Mouse (Mus musculus): Measurements from ENCODE around the gene Slc8a3.
"Not testable (repeated sequence)": the region's sequence is repeated elsewhere in the genome, so short reads cannot be mapped to it uniquely, and the experiment has no call there.

Slc8a3 gene

GRCm38 (mm10) chr12:81332875-81333421 is at the start of gene Slc8a3:
Slc8a3 (minus strand) TSS chr12:81333180.
- DNase-seq (ENCODE audit: low read depth, low spot score): peak; percentile 81

DNA sequence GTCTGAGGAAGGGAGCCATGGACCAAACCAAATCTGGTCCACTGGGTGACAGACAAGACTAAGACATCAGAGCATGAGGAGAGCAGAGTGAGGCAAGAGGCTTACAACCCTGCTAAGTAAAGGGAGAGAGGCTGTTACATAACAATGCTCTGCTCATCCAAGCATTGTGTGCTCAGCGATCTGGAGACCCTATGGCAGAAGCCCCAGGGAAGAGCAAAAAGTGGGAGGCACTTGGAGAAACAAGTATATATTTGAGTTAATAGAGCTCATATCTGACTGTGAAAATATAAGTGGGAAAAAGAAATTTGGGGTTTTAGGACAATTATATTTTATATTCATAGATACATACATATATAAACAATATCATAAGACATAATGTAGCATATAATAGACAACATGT is 46.4 kb upstream of the Slc8a3 start, which contains the start of gene Gm4787:
Gene Gm4787, minus strand, starts transcription at position 101 of the 400 bp plus-strand sequence.
- DNase-seq (ENCODE audit: low read depth, low spot score): not testable (repeated sequence)

DNA sequence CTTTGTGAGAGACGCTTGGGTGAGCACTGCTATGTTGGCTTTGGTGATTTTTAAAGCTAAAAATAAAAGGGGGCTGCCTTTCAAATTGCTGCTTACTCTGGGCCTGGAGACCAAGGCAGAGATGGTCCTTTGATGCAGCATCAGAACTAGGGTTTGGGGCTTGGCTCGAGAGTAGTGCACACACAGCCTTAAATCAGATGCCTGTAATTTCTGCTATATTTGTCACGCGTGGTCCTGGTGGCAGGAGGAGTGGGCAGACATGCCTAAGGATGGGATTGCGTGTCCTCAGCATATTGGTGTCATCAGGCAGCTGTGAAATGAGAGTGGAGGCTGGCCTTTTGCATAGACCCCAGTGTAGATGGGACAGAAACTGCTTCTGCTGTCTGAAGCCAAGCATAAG is 861 bp upstream of the Slc8a3 start:
- no peak for DNase-seq (ENCODE audit: low read depth, low spot score)

- peak; percentile 85 for DNase-seq (ENCODE audit: low read depth, low spot score)
These were observed 774 bp downstream of the Slc8a3 start for GRCm38 (mm10) chr12:81331937-81332874.

DNA sequence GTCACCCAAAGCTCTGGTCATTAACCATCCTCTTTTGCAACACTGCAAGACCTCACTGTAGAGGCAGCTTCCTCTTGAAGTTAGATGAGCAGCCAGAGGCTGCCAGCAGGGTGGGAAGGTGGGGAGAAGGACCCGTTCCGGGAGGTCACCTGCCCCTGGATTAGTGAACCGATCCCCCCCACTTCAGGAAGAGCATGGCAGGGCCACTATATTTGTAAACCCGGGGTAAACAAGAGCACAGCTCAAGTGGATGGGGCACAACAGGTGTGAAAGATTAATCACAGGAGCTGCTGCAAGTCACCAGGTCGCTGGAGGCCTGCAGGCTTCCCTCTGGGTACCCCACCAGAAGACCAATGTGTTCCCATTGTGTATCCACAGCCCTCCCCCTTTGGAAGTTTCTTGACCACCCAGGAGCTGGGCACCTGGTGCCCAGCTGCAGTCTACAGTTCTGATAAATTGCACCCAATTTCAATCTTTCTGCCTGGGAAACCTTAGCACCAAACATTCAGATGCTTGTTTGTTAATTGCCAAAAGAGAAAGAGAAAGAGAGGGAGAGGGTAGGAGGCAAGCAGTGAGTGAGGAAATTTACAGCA is 1.8 kb downstream of the Slc8a3 start:
- DNase-seq (ENCODE audit: low read depth, low spot score): peak; percentile 59

- no peak for DNase-seq (ENCODE audit: low read depth, low spot score)
These were observed 8.0 kb downstream of the Slc8a3 start for GRCm38 (mm10) chr12:81324991-81325390.

DNA sequence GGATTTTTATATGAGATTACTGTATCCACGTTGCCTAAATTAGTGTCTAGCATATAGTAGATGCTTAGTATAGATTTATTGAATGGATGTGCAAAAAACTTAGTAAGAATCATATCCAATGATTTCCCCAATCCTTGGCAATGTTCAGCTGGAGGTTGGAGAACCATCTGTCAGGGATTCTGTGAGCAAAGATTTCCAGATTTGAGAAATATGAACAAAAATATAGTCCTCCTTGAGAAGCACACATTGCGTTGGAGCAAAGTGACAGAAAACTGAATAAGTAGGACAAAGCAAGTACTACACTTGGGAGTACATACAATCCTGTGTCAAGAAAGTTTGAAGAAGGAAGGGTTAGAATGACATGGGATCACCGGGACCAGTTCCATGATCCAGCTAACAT is 8.9 kb downstream of the Slc8a3 start:
- DNase-seq (ENCODE audit: low read depth, low spot score): no peak

DNA sequence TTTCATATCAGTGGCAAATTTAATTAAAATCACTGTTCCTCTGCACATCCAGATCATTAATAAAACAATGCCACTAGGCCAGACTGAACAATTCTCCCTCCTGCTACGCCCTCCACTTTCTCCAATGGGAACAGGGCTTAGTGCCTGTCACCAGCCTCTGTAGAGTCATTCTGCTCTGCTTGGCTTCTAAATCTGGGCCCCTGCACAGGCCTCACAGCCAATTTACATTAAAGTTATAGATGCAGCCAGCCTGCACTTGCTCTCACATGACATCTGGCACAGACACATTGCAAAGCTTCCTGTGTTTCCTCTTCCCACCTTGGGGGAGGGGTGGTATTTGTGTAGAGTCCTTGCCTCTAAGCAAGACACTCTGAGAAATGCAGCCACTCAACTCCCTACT is 12.0 kb downstream of the Slc8a3 start:
- no peak for DNase-seq (ENCODE audit: low read depth, low spot score)

DNA sequence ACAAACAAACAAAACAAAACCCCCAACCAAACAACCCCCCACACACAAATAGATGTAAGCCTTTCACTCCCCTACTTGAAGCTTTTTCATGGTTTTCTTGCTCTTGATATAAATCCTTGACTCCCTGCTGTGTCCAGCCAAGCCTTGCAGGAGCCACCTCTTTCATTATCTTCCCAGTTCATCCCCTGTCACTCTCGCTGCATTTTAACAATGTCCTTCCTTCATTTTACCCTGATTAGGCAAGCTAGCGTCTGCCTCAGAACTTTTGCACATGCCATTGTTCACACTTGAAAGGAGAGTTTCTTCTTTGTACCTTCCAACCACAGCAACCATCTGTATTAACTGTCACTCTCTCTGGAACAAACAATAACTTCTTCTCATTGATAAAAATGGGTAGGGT is 15.2 kb downstream of the Slc8a3 start:
- DNase-seq (ENCODE audit: low read depth, low spot score): no peak

GRCm38 (mm10) chr12:81315953-81316352 is 17.0 kb downstream of the Slc8a3 start:
- no peak for DNase-seq (ENCODE audit: low read depth, low spot score)

DNA sequence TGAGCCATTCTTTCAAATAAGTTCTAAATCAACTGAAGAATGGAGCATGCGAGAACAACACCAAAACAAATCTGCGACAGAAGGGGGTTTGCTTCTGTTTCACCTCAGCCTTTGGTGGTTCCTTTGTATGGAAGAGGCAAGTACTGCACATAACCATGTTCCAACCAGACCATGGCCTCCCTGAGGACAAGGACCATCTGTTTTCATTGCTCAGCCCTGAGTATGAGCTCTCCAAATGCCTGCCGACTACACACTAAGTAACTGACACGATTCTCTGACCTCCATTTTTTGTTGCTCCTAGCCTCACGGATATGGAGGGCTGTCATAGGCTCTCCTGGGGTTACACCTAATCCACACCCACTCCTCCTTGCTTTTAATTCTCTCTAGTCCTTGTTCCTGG is 29.4 kb downstream of the Slc8a3 start:
- DNase-seq (ENCODE audit: low read depth, low spot score): no peak

- no peak for DNase-seq (ENCODE audit: low read depth, low spot score)
These were observed 38.4 kb downstream of the Slc8a3 start for GRCm38 (mm10) chr12:81294613-81295012.

DNA sequence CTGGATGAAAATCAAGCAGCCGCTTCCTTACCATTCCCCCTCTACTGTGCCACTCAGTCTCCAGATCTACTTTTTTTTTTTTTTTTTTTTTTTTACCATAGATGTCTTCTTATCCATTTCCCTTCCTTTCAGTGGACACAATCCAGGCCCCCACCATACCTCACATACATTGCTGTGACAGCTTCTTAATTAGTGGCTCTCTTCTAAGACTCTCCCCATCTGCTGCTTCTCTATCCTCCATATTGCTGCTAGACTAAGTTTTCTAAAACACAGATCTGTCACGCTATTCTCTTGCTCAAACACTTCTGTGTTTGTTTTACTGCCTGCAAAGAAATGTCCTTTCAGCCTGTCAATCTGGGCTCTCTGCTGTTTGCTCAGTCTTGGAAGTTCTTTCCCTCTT is 54.9 kb downstream of the Slc8a3 start:
- DNase-seq (ENCODE audit: low read depth, low spot score): no peak

DNA sequence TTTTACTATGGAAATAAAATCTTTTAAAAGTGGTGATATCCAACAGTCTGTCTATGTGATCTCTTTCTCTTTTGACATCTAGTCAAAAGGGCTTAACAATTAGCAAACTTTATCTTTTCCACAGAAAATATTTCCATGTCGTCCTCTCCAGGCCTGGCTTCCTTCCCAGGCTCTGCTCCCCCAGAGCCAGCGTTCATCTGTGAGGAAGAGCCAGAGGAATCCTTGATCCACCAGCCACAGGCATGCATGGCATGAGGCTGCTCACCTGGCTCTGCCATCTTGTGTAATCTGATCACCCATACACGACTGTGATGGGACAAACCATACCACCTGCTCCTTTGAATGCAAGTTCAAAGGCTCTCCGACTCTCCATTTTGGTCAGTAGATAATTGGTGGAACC is 58.4 kb downstream of the Slc8a3 start:
- DNase-seq (ENCODE audit: low read depth, low spot score): no peak

DNA sequence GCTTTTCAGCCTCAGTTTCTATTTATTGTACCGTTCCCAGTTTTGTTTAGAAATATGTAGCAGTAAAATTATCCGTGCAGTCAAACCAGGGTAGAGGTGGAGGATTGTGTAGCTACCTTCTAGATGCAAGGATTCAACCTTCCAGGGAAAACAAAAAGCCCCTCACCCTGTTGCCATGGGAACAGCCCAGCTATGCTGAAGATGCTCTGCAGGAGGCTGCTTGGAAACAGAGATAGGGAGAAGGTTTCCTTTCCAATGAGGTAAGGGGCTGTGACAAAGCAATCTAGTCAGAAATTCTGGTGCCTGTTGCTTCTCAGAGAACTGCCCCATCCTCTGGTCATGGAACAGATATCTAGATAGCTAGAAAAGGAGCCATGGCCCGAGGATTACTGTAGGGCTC is 59.6 kb downstream of the Slc8a3 start:
- no peak for DNase-seq (ENCODE audit: low read depth, low spot score)

DNA sequence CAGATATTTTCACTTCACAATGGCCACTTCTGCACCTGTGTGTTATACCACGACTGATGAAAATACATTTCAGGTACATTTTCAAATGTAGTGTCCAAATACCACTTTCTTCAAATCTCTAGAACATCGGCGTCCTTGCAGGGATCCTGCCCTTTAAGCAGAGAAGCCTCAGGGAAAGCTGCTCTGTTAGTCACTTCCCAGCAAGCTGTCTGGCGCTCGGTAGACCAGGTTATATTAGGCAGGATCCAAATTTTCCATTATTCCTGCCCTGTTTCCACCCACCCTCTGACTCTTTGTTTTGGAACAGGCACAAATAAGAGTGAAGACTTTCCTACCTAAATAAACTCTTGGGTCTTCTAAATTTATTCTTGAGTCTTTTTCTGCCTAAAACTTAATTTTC is 63.7 kb downstream of the Slc8a3 start:
- DNase-seq (ENCODE audit: low read depth, low spot score): no peak

GRCm38 (mm10) chr12:81262821-81263220 is 70.2 kb downstream of the Slc8a3 start:
- no peak for DNase-seq (ENCODE audit: low read depth, low spot score)

DNA sequence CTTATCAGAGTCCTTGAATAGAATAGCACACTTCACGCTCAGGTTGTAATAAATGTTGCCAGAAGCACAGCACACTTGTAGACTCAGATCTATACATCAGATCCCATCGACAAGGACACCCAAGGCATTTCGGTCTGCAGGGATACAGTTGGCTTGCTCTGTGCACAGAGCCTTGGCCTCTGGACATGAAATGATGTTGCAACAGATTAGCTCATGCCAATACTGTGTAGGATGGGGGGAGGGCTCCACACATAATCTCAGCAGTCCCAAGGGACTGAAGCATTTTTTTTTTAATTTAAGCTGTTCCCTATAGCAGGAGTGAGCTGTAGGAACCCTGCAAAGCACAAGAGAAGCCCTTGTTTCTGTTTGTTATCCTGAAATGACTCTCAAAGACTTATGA is 74.8 kb downstream of the Slc8a3 start:
- peak; percentile 32 for DNase-seq (ENCODE audit: low read depth, low spot score)

DNA sequence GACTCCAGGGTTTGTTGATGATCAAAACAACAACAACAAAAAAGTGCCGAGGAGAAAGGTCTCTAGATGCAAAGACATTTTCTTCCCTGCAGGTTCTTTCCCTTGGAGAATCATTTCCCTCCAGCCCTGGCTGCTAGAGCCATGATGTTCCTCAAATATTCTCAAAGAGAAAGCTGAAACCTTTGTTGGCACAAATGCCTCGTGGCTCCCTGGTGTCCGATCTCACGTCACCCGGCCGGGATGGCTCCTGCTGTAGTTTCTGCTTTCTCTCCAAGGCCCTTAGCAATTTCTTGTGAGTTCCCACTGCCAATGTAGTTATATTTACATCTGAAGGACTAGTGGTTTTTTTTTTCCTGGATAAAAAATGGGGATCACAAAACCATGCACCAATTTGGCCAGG is 87.6 kb downstream of the Slc8a3 start:
- peak; percentile 81 for DNase-seq (ENCODE audit: low read depth, low spot score)

- peak; percentile 92 for DNase-seq (ENCODE audit: low read depth, low spot score)
These were observed 88.0 kb downstream of the Slc8a3 start for GRCm38 (mm10) chr12:81244954-81245353.

DNA sequence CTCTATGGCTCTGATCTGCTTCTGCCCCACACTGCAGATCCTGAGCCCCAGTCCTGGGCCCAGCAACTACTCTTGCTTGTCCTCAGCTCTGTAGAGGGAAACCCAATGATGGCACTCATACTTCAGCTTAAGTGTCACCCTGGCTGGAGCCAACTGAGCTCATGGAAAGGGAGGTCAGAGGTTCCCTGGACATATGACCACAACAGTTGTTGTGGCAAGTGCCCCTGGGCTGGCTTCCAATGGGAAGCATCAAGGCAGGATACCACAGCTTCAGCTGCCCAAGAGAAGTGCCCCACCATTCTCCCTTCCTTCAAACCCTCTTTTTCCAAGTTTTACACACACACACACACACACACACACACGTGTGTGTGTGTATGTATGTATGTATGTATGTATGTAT is 88.5 kb downstream of the Slc8a3 start:
- DNase-seq (ENCODE audit: low read depth, low spot score): peak; percentile 95

- no peak for DNase-seq (ENCODE audit: low read depth, low spot score)
These were observed 91.3 kb downstream of the Slc8a3 start for GRCm38 (mm10) chr12:81241676-81242075.

- no peak for DNase-seq (ENCODE audit: low read depth, low spot score)
These were observed 91.9 kb downstream of the Slc8a3 start for GRCm38 (mm10) chr12:81241096-81241495.
